Mouse (Mus musculus) liver, embryonic 12.5 days (tissue): ENCODE measurements around the gene Hmgcl. TPM values are rescaled to one million over a fixed set of nuclear protein-coding genes. Genes with fewer than 3 reads are reported as not detected.
A peak's percentile ranks its signal among the peaks of the same experiment; 100 is the strongest.

ENCODE experiments used
- ATAC-seq: fragments of 200-750 bp; cut with Nextera tagmentation; 2 replicates; pipeline ENCODE4 v1.8.0; 2017; ENCODE audit warnings: moderate number of reproducible peaks, mild to moderate bottlenecking, moderate library complexity
- H3K27ac ChIP-seq: fragments of 300-500 bp; sonication (generic); 2 replicates; pipeline ENCODE4 v1.5.1; 2016; ENCODE audit warnings: mild to moderate bottlenecking
- H3K27me3 ChIP-seq: fragments of 300-500 bp; sonication (generic); replicated peaks from 2 replicates; pipeline ENCODE4 v1.6.1; 2016; ENCODE audit warnings: mild to moderate bottlenecking, moderate library complexity
- H3K36me3 ChIP-seq: fragments of 300-500 bp; sonication (generic); 2 replicates; pipeline ENCODE4 v1.6.1; 2016; ENCODE audit warnings: mild to moderate bottlenecking, moderate library complexity
- H3K4me1 ChIP-seq: fragments of 300-500 bp; sonication (generic); 2 replicates; pipeline ENCODE4 v1.6.1; 2016
- H3K4me2 ChIP-seq: fragments of 300-500 bp; sonication (generic); 2 replicates; pipeline ENCODE4 v1.6.1; 2016; ENCODE audit warnings: mild to moderate bottlenecking, moderate library complexity
- H3K4me3 ChIP-seq: fragments of 300-500 bp; sonication (generic); 2 replicates; pipeline ENCODE4 v1.5.1; 2016; ENCODE audit warnings: mild to moderate bottlenecking, moderate library complexity
- H3K9ac ChIP-seq: fragments of 300-500 bp; sonication (generic); 2 replicates; pipeline ENCODE4 v1.6.1; 2016; ENCODE audit warnings: mild to moderate bottlenecking, moderate library complexity
- H3K9me3 ChIP-seq: fragments of 300-500 bp; sonication (generic); replicated peaks from 2 replicates; pipeline ENCODE4 v1.6.1; 2016; ENCODE audit warnings: mild to moderate bottlenecking, moderate library complexity
- WGBS: fragments of 180-500 bp; shearing (Covaris S2); methylation state at CpG from one replicate; pipeline ENCODE4 v1.1.7; 2016; ENCODE audit not compliant: insufficient replicate concordance; 5-methylcytosine and 5-hydroxymethylcytosine counted together
- polyA plus RNA-seq: library from polyadenylated mRNA; unstranded; fragments of >200 nt; fragmentation: Nextera tagmentation; extraction: Ambion mirVana; gene quantifications from 2 replicates; pipeline ENCODE4 v1.2.1, GENCODE M21; 2016

The Hmgcl gene
- polyA plus RNA-seq, 1 experiment from 2014 or later, result 71.1 TPM

DNA sequence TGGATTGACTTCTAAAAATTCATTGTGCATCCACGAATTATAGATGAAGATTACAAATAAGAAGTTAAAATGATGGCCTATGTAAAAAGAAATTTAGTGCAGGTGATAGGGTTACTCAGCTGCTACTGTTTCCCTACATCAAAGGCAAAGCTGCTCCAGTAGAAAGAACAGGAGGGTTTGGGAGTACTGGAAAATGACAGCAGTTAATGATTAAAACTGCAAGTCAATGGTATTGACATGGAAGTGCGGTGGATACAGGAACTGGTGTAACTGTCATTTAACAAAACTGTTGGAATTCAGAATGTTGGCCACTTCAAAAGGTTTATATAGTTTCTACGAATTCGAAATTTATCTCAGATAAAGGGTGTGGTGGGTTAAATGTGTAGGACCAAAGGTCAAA lies 48.9 kb downstream of the Hmgcl start:
- Histone ChIP-seq H3K4me3 (no peak overlapping the region), H3K36me3 (no peaks in the 10 kb centered on the region), H3K4me2 (no peak overlapping the region), H3K9ac (no peak overlapping the region), H3K9me3 (peaks cover 9% of the 10 kb centered on the region), H3K27ac (no peak overlapping the region), H3K4me1 (peaks cover 7% of the 10 kb centered on the region), H3K27me3 (no peaks in the 10 kb centered on the region)
- 66% methylated on average over 4 of the region's 4 CpGs for WGBS
- no peak for ATAC-seq

DNA sequence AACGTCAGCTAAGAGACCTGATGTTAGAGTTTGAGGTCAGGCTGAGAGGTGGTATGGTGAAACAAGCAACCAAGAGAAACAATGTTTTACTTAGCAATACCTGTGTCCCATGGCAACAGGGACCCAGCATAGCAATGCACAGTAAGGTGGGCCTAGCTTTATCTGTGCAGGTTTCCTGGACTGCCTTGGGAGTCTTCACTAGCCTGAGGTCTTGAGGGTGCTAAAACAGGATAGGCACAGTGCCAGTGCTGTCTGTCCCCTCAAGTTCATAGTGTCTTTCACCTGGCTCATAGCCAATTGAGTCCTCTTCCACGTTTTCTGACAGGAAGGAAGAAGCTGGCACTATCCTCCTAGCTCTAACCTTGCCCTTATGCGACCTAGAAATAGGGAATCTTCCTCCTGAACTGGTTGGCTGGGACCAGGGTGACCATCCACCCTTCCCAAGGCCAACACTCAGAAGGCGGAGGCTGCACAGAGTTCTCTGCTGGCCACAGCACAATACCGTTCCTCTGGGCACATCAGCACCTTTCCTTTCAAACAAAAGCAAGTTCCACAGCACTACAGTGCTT lies 57.9 kb downstream of the Hmgcl start:
- ATAC-seq, result no peak
- Histone ChIP-seq H3K27me3 (no peaks in the 10 kb centered on the region), H3K9ac (no peak overlapping the region), H3K4me3 (no peak overlapping the region), H3K4me2 (no peak overlapping the region), H3K36me3 (peaks cover 82% of the 10 kb centered on the region), H3K9me3 (no peaks in the 10 kb centered on the region), H3K27ac (no peak overlapping the region), H3K4me1 (peaks cover 3% of the 10 kb centered on the region; the same call in 1 of the 2 replicates)
- 78% methylated on average over 5 of the region's 5 CpGs for WGBS

DNA sequence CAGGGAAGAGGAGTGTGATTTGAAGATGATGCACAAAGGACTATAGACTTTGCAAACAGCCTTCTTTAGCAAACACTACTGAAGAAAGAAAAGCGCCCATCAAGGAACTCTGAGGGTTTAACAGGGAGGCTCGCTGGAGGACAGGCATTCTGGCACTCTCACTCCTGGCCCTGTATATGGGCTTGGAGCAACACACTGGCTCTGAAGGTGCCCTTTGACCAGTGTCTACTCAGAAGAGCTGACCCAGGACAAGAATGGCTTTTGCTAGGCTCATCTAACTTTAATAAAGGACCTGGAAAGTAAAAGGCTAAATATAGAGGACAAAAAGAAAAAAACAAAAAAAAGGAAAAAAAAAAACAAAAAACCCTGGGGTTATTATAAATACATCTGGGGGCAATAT lies 58.7 kb downstream of the Hmgcl start:
- 80% methylated on average over 2 of the region's 2 CpGs for WGBS
- no peak for ATAC-seq

DNA sequence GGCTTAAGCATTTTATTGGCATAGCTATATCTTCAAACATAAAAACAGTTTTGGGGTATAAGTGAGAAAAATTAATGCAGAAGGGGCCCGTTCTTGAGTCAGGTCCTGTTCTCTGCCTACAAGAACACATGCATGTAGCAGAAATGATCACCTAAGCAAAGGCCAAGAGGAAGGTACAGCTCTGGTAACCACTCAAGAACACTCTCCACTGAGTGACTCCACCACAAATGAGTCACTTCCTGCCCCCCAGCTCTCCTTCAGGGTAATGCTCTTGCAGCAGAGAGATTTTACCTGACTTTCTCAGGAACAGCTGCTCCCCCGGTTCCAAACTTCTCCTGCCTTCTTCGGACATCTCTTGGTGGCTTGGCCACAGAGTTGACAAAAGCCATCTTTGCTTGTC lies 60.6 kb downstream of the Hmgcl start:
- 84% methylated on average over 3 of the region's 3 CpGs for WGBS
- no peak overlapping the region for H3K4me3 ChIP-seq
- no peaks in the 10 kb centered on the region for H3K9me3 ChIP-seq
- H3K27ac ChIP-seq, result no peak overlapping the region
- H3K4me2 ChIP-seq, result no peak overlapping the region
- peaks cover 99% of the 10 kb centered on the region for H3K36me3 ChIP-seq
- no peaks in the 10 kb centered on the region for H3K27me3 ChIP-seq
- ATAC-seq, result no peak
- H3K9ac ChIP-seq, result no peak overlapping the region
- H3K4me1 ChIP-seq, result peaks cover 5% of the 10 kb centered on the region; the same call in 1 of the 2 replicates

More for the DNA sequence above, 58.7 kb downstream of the Hmgcl start:
- Histone ChIP-seq H3K4me1 (peaks cover 5% of the 10 kb centered on the region; the same call in 1 of the 2 replicates), H3K4me3 (no peak overlapping the region), H3K9me3 (no peaks in the 10 kb centered on the region), H3K36me3 (peaks cover 89% of the 10 kb centered on the region), H3K27me3 (no peaks in the 10 kb centered on the region), H3K9ac (no peak overlapping the region), H3K27ac (no peak overlapping the region), H3K4me2 (no peak overlapping the region)

DNA sequence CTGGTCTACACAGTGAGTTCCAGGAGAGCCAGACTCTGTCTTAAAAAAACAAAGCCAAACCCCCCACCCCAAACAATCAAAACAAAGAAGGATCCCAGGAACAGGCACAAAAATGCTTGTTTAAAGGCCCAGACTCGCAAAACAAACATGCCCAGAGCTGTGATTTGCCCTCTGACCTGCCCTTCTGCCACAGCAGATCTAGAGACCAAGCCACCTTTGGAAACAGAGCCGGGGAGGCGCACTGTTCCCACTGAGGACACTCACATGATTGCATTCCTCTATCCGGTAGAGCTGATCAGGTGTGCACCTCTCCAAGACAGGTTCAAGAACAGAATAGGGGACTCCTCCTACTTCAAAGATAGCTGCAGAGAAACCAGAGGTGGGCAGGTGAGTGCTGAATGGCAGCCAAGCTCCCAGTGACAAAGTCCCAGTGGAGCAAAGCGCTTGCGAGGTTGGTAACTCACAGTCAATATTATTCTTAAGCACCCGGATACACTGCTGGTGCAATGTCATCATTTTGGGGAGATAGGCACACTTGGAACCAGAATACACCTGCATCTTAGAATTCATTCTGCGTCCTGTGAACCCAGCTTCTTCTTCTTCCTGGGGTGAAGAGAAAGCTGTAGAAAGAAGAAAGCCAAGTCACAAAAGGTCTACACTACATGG lies 62.7 kb downstream of the Hmgcl start:
- WGBS, result 88% methylated on average over 8 of the region's 8 CpGs
- H3K4me1 ChIP-seq, result peaks cover 11% of the 10 kb centered on the region; the same call in 1 of the 2 replicates

DNA sequence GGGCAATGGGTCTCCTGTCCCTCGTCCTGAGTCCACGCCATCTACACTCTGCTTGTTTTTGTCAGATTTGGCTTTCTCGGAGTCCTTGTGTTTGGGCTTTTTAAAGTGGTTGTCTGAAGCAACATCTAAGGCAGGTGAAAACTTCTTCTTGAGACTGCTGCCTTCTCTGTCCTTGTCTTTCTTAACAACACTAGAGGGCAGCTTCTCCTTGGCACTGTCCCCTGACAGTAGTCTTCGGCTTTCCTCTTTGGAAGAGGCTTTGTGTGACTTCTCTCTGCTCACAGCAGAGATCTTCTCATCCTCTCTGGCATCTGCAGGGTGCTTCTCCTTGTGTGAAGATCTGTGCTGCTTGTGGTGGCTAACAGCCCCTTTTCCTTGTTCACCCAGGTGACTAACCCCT lies 64.3 kb downstream of the Hmgcl start:
- Histone ChIP-seq H3K9me3 (no peaks in the 10 kb centered on the region), H3K27me3 (no peaks in the 10 kb centered on the region), H3K4me2 (no peak overlapping the region), H3K27ac (no peak overlapping the region), H3K36me3 (peaks cover 89% of the 10 kb centered on the region), H3K4me3 (no peak overlapping the region), H3K9ac (no peak overlapping the region), H3K4me1 (peaks cover 19% of the 10 kb centered on the region)
- 85% methylated on average over 4 of the region's 4 CpGs for WGBS
- ATAC-seq, result no peak

More for the DNA sequence above, 62.7 kb downstream of the Hmgcl start:
- Histone ChIP-seq H3K4me2 (no peak overlapping the region), H3K36me3 (peaks cover 98% of the 10 kb centered on the region), H3K9me3 (no peaks in the 10 kb centered on the region), H3K4me3 (no peak overlapping the region), H3K27ac (no peak overlapping the region), H3K27me3 (no peaks in the 10 kb centered on the region), H3K9ac (no peak overlapping the region)
- ATAC-seq, result 0 out of 2 replicates have a peak, but pooled peaks have one; percentile 24

Other genes with a start within 250 kb of the Hmgcl start
- 0.19 and 0.37 TPM in 2 replicates for gene Il22ra1, start 218.3 kb upstream of the Hmgcl start, polyA plus RNA-seq
- gene Myom3, start 186.7 kb upstream of the Hmgcl start, polyA plus RNA-seq, result 0.11 and 0.18 TPM in 2 replicates
- 157 TPM in 2 replicates for gene Srsf10, start 90.7 kb upstream of the Hmgcl start, polyA plus RNA-seq
- 91.1 and 98.9 TPM in 2 replicates for gene Pnrc2, start 72.6 kb upstream of the Hmgcl start, polyA plus RNA-seq
- 3.9 and 4.3 TPM in 2 replicates for gene Cnr2, start 51.1 kb upstream of the Hmgcl start, polyA plus RNA-seq
- gene Fuca1, start 25.7 kb upstream of the Hmgcl start, polyA plus RNA-seq, result 22.2 and 23.8 TPM in 2 replicates
- gene Gale, start 17.3 kb downstream of the Hmgcl start, polyA plus RNA-seq, result 36.0 and 41.2 TPM in 2 replicates
- 59.5 and 61.7 TPM in 2 replicates for gene Lypla2, start 26.2 kb downstream of the Hmgcl start, polyA plus RNA-seq
- 115 and 121 TPM in 2 replicates for gene Pithd1, start 40.8 kb downstream of the Hmgcl start, polyA plus RNA-seq
- 38.2 and 39.4 TPM in 2 replicates for gene Eloa, start 75.3 kb downstream of the Hmgcl start, polyA plus RNA-seq
- gene Rpl11, start 107.0 kb downstream of the Hmgcl start, polyA plus RNA-seq, result 350 and 362 TPM in 2 replicates
- gene Id3, start 197.0 kb downstream of the Hmgcl start, polyA plus RNA-seq, result 80.9 and 88.1 TPM in 2 replicates
- gene E2f2, start 225.9 kb downstream of the Hmgcl start, polyA plus RNA-seq, result 63.4 and 69.1 TPM in 2 replicates